Mouse (Mus musculus) spleen, embryonic (tissue): Measurements from ENCODE around the gene Fank1.
"Not testable (repeated sequence)": the region's sequence is repeated elsewhere in the genome, so short reads cannot be mapped to it uniquely, and the experiment has no call there.

Experiments used
- CTCF ChIA-PET: fragments of 350-600 bp; sonication (Branson Sonifier 250); formaldehyde crosslinking; loops from one replicate; lab custom pipeline; 2022; lab: Charles Lee

The Fank1 gene

DNA sequence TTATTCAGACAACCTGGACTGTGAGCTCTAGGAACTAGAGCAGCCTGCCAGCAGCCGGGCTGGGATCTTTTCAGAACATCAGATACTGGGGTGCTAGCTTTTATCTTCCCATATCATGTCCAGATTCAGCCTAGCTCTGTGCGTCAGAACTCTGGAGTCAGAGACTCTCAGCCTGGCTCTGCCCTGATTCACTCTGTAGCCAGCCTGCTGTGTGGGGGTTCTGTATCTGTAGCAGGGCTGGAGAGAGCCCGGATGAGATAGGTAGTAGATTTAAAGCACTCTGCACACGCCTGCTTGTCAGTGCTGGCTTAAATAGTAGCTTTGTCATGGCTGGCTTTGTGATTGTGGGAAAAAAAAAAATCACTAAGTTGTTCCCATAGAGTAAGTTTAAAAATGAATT is 51.9 kb downstream of the Fank1 start:
- CTCF ChIA-PET: interaction anchor here (0.6 kb wide), 1 partner anchor 29 kb away, joined by 5 read pairs; no protein-coding TSS in a partner anchor

DNA sequence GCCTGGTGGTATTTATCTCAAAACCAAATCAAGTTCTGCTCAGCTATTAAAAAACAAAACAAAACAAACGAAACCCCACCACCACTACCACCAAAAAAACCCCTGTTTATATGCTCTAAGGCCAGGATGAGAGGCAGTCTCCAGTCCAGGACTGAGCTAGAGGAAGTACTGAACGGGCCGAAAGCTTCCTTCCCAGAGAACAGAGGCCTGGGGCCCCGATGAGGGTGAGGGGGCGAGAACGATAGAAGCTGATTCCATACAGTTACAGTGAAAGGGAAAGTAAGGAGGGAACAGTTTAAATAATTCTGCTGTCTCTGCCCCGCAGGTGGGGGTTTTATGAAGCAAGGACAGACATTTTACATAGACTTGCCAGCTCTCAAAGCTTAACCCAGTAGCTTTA is 52.9 kb downstream of the Fank1 start:
- CTCF ChIA-PET: no interaction called here

DNA sequence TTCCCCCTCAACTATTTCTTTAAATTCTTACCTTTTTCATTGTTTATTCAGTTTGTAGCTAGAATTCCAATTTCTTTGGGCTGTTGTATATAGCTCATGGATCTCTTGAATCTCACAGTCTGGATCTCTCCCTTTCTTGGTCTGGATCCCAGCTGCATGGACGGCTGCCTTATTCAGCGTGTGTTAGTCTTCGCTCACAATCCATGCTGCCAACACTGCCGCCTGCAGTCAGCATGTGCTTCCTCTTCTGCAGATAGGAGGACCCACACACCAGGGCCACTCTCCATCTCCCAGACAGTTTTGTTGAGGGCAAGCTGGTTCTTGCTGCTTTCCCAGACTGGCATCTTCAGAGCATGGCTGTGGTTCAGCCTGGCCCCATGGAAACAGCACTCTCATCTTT is 62.9 kb downstream of the Fank1 start:
- CTCF ChIA-PET: no interaction called here

DNA sequence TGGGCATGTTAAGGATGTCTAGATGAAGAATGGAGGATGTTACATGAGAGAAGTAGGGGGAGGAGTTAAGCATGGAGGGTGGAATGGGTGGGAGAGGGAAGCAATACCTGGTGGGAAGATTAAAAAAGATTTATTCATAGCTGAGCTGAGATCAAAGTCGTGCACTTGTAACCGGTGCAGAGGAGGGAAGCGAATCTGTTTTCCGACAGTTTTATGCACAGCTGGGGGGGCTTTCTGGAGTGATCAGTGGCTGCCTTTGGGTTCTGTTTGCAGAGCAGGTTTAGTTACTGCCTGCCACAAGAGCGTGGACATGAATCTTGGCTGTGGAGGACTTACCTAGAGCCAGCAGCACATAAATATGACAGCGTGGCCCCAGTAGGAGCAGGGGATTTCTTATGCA is 65.4 kb downstream of the Fank1 start:
- CTCF ChIA-PET: no interaction called here

DNA sequence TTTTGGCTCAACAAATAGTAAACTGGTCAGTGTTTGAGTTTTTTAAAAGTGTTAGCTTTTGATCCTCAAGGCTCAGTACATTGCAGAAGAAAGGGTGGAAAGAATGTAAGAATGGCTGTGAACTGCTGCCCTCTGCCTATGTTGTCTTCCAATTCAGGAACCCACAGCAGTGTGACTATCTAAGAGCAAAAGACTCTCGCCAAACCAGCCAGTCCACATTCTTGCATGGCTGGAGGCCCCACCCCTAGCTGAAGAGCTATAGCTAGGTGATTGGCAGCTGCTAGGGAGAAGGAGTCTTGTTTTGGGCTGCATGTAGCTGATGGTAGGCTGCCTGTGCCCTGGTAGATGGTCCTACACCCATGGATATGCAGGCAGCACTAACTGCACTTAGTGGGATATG is 70.5 kb downstream of the Fank1 start:
- CTCF ChIA-PET: no interaction called here

DNA sequence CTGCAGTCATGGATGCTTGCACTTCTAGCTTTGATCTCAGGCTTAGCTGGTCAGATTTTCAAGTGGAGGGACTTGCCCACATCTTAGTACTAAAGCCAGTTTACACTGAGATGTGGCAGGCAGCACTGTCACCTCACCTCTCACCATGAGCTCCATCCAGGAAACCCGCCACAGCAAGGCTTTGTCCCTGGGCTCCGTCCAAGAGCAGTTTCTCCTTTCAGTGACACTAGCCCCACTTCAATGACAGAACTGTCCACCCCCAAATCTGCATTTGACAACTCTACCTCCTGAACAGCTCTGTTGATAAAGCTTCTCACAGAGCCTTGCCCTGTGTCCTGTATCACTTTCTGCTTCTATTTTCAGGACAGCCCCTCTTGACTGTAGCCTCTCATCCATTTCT is 71.5 kb downstream of the Fank1 start:
- CTCF ChIA-PET: no interaction called here

DNA sequence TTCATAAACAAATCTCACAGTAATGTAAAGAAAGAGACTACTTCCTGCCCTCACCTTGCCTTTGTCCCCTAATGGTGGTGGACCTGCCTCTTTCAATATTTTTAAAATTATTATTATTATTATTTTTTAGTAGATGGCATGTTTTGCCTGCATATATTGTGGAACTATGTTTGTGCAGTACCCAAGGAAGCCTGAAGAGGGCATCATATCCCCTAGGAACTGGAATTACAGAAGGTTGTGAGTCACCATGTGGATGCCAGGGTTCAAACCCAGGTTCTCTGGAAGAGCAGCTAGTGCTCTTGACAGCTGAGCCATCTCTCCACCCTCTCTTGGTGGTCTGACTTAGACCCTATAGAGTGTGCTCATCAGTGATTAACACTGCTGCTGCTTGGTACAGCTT is 74.1 kb downstream of the Fank1 start:
- CTCF ChIA-PET: no interaction called here

DNA sequence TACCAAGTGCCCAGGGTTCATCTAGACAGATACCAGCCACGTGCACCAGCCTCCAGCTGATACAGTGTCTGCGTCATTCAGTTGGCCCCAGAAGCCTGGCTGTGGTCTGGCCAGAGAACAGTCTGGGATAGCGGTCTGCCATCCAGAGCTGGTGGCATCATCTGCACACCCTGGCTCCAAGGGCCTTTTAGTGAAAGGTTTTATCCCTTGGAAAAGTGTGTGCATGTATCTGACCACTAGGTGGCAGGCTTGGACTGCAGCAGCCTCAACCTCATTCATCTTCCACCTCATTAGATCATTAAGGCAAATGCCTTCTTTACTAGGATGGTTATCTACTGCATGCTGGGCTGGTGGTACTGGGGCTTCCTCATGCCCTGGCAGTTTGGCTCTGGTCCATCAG is 79.6 kb downstream of the Fank1 start:
- CTCF ChIA-PET: no interaction called here

DNA sequence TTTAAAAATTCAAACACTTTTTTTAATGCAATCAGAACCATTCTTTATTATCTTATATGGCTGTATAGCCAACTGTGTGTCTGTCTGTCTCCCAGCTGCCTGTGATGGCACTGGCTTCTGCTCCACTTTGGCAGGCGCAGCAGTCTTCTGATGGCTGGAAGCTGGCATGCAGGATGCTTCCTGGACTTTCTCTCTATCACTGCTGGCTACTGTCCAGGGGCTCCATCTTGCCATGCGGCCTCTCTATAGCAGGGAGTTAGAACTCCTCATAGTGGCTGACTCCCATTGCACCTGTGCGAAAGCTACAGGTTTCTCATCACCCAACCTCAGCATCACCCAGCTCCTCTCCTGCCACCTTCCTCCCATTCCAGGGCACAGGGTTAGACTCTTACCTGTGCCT is 81.8 kb downstream of the Fank1 start:
- CTCF ChIA-PET: no interaction called here

DNA sequence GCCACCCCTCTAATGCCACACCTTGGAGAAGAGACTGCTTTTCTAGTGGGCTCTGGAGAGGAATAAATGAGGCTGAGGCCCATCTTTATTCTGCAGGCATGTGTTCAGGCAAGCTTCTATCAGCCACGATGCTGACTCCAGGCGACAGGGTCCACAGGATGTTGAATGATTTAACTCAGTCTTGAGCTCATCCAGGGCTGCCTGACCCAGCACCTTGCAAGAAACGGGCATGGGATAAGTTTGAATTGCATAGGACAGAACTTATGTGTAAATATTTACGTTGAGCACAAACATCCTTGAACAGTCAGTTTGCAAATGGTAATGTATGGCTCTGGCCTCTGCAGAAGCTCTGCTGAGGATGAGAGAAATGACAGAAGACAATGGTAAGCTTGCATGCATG is 82.9 kb downstream of the Fank1 start:
- CTCF ChIA-PET: no interaction called here

DNA sequence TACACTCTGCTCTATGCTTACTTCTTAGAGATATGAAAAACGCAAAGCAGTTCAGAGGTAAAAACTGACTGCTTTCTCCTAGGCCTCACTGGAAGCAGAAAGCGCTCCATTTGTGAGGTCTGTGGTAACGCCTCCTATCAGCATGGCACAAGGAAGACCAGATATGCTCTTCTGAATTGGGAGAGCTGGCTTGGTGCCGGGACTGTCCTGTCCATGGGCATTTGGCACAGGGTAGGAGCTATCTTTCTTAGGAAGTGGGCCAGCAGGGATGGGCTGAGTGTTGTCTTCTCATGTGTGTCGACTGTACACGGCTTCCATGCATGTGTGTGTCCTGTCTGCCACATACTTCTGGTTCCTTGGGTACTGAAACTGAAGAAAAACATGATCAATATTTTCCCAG is 85.6 kb downstream of the Fank1 start:
- CTCF ChIA-PET: no interaction called here

DNA sequence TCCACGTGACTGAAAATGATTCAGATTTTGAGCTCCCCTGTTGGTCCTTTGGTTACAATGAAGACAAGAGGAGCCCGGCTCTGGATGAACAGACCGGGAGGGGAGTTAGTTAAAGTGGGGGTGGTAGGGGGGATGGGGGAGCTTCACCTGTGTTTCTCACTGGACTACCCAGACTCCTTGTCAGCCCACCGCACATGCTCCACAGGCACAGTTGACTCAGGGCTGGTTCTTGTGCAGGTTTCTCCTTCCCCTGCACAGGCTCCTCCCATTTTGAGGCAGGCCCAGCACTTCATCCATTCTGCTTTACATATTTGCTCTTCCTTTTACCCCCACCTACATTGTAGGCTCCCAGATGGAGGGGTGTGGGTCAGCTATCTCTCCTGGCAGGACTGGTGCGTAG is 86.1 kb downstream of the Fank1 start:
- CTCF ChIA-PET: no interaction called here

DNA sequence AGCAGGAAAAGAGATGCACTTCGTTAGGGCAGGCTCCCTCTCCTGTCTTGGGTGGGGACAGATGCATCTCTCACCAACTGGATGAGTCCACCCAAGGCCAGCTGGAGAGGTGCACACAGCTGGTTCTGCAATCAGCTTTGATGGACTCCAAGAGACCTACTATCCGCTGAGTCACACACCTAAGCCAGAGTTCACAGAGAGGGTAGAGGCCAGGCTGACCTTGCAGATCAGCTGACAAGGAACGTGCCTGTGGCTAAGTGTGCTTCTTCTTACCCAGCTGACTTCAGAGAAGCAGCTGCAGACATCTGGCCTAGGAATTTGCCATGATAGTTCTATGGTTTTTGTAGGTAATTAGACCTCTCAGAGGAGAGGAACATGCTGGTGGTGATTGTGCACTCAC is 86.5 kb downstream of the Fank1 start:
- CTCF ChIA-PET: no interaction called here

DNA sequence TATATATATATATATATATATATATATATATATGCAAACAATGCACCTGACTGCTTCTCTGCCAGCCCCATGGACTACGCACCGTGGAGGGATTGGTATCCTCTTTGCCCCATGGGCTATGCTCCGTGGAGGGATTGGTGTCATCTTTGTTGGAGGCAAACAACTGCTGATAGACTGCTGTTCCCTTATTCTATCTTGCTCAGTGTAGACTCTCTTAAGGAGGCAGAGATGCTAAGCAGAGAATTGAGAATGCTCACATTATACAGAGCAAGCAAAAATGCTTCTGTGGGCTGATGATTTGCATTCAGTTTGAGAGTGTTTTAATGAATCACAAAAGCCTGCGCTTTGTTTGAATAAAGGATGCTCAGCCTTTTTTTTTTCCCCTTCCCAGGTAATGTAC is 87.0 kb downstream of the Fank1 start:
- CTCF ChIA-PET: no interaction called here

DNA sequence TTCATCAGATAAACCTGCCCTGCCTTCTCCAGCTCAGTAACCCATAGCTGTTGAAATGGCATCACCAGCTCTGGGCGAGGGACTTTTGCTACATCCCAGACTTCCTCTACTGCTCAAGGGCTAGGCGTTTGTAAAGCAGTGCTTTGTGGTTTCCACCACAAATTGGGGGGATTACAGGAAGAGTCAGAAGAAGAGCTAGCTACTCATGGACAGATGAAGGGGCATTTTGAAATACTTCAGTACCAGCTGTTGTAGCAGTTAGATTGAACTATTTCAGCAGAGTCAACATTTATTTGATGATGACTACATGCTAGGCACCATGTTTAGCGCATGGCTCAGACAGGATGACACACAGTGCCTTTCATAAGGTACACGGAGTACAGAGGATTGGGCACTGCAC is 93.6 kb downstream of the Fank1 start:
- CTCF ChIA-PET: no interaction called here

DNA sequence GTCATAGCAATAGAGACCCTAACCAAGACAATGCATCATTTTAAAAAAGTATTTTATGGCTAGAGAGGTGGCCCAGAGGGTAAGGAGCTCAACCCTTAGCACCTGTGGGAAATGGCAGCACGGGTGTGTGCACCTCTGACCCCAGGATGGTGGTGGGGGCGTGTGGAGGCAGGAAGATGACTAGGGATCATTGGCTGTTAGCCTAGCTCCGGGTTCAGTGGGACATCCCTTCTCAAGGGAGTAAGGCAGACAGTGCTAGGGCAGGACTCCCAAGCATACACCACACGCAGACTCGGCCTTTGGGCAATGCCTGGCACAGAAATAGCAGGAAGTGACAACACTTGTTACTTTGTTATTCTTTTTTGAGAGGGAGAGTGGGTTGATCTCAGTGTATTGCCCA is 96.0 kb downstream of the Fank1 start:
- CTCF ChIA-PET: no interaction called here

DNA sequence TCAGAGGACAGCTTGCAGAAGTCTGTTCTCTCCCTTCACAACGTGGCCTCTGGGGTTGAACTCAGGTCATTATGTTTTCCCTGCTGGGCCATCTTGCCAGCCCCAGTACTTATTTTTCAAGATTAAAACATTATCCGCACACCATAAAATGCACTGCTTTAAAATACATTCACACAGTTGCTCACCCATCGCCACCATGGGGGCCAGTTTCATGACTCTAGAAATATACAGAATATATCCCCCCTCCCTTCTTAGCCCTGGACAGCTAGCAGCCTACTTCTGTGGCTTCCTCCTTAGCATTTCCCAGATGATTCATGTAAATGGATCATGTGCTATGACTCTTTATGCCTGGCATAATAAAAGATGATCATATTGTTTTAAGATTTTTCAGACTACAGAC is 99.5 kb downstream of the Fank1 start:
- CTCF ChIA-PET: no interaction called here

DNA sequence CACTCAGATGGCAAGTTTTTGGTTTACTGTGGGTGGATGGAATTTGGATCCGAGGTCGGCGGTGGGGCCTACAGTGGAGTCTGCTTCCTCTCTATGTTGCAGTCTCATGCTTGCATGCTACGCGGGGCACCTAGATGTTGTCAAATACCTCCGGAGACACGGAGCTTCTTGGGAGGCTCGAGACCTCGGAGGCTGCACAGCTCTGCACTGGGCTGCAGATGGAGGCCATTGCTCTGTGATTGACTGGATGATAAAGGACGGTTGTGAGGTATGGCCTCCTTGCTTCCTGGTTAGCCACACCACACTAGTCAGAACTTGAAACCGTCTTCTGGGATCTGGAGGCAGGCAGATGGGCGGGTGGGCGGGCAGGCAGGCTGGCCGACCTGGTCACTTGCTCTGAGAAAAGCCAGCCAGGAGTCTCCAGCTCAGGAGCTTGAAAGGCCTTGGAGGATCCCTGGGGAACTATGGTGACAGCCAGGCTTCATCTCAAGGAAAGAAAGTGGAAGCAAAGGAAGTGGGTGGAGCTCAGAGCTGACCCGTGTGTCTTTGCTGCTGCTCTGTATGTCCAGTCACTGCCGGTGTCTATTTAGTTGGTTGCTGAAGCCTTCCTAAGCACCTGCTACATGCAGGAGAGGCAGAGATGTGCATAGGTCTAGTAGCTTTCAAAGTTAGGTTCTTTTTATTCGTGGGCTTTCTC is 100.1 kb downstream of the Fank1 start:
- CTCF ChIA-PET: no interaction called here

DNA sequence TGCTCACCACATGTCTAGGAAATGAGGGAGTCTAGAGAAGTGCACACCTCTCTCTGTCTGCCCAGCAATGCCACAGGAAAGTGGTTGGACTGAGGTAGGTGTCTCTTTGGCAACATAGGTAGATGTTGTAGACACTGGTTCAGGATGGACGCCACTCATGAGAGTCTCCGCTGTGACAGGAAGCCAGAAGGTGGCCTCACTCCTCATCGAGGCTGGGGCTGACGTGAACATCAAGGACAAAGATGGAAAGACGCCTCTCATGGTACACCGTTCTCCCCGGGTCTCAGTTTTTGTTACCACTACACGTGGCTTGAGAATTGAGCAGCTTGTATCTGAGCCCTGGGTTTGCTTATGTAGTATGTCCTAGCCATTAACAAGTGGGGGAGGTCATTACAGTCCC is 103.1 kb downstream of the Fank1 start:
- CTCF ChIA-PET: no interaction called here

DNA sequence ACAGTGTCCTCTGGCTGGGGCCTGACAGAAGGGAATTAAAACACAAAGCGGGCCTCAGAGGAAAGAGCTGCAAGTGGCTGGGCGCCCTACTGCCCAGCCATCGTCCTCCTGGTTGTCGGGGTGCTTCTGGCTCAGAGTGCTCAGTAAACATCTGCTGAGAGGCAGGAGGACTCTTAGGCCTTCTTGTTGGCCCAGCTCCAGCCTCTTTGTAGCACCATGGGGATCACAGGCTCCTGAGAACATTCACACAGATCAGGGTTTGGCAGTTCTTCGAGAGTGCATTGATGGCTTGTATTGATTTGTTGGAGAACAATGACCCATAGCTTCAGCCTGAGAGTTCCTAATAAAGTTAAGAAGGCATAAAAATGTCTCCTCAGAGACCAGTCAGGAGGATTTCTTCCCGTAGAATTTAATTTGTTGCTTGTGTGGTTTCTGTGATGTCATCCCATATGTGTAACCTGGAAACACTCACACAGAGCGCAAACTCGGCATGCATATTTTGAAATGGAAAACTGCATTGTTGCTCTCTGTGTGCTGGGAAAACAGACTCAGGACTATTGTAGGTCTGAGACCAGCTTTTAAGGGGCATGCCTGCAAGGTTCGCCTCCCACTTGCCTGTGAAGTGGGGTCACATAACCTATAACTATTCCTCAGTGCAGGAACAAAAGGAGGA is 108.2 kb downstream of the Fank1 start:
- CTCF ChIA-PET: not testable (repeated sequence)

DNA sequence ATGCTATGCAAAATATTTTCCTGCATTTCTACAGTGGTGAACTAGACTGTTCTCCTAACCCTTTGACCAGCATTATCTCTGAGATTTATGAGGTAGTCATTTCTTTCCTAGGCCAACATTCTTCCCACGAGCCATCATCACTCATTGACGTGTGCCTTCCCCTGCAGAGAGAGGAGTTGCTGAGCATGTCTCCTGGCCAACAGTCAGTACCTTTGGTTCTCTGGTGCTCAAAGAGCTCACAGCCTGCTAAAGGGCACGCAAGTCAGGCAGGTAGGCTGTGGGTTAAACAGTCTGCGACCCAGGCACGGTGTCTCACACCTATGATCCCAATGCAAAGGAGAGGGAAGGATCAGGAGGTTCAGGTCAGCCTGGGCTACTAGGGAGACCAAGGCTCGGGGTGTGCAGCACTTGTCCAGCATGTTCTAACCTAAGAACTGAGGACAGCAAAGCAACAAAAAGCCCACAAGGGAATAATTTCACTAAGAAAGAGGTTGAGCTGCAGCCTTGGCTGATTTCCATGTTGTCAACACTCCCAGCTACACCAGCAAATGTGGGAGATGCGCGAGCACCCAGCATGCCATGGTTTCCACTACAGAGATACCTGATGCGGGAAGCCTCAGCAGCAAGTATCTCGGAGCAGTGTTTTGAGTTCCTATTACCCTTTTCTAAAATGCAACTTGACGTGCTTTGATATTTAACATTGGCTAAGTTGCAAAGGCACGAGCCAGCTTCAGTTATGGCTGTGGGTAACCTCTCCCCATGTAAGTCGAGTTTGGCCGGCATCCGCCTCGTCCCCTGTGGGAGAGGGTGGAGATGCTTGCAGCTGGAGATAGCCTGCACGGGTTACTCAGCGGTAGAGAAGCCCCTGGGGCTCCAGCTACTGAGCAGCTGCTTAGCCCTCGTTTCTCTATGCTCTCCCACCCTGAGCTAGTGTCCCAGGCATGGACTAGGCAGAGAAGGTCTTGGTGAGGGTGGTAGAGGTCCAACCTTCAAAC is 112.6 kb downstream of the Fank1 start:
- CTCF ChIA-PET: no interaction called here

DNA sequence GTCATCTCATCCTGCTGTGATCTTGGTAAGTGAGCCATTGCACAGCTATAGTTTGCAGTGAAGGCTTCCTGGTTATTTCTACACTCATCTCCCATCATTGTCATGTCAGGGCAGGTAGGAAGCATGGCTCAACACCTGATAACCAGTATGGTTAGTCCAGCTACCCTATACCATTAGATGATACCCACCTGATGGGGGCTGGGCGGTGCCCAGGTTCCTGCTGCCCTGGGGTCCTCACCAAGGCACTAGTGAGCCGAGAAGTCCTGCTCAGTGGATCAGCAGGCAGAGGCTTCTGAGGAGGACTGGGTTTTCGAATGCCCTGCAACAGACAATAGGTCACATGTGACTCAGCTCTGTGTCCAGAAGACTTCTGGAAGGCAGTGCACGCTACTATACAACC is 113.3 kb downstream of the Fank1 start:
- CTCF ChIA-PET: no interaction called here

DNA sequence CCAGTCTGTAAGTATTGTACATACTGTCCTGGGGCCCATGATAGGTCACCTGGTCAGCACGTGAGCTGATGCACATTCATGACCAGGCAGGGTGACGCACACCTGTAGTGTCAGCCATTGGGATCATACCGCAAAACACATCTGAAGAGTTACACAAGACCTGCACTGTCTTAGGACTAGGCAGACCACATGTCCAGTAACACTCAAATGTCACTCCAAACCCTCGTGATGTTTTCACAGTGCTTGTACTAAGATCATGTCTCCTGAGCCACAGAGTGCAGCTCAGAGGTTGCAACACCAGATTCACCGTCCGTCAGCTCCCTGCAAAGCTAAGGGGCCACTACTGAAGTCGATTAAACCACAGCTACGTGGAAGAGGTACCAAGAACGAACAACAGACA is 114.6 kb downstream of the Fank1 start:
- CTCF ChIA-PET: no interaction called here
